Mouse (Mus musculus): ENCODE results near the gene Nr2f6. TPM values are rescaled to one million over a fixed set of nuclear protein-coding genes. Genes with fewer than 3 reads are reported as not detected.
A peak's percentile ranks its signal among the peaks of the same experiment; 100 is the strongest.

Gene Nr2f6
- 10 to 100 TPM; 59.1 to 67.2 (median 62.7) TPM for total RNA-seq (2022)

DNA sequence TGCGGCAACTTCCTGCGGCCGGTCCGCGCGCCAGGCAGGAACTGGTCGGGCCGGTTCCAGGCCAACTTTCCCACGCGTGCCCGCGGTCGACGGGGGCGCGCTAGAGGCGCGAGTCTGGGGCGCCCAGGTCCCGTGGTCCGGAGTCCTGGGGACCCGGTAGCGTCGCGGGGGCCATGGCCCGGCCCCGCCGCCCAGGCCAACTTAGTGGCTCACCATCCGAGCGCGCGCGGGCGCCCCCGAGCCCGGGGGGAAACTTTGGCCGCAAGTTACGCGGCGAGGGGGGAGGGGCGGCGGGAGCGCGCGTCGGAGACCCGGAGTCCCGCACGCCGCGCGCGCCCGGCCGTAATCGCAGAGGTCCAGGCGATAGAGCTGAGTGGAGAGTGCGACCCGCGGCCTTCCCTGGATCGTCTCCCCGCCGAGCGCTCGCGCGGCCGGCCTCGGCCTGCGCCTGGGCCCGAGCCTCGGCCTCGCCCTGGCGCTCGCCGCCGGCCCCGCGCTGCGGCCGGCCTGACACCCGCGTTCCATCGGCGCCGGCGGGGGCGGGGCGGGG lies at the start of gene Nr2f6:
Nr2f6 (minus strand) TSS at position 540 of the 550 bp plus-strand sequence.
- DNase-seq, result no peak

DNA sequence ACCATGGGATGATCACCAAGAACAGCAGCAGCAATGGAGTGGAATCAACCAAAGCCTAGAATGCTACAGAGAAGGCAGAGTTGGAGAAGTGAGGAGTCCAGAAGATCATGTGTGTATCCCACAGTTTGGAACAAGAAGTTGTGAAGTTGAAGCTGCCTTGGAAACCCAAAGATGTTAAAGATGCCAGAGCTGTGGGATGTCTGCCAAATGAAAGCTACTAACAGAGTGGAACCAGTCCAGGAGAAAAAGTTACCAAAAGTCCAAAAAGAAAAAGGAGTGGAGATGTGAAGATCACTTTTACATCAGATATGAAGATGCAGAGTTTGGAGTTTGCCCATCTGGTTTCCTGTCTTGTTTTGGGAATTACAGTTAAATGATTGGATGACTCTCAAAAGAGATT lies 40.4 kb upstream of the Nr2f6 start:
- DNase-seq, result no peak

DNA sequence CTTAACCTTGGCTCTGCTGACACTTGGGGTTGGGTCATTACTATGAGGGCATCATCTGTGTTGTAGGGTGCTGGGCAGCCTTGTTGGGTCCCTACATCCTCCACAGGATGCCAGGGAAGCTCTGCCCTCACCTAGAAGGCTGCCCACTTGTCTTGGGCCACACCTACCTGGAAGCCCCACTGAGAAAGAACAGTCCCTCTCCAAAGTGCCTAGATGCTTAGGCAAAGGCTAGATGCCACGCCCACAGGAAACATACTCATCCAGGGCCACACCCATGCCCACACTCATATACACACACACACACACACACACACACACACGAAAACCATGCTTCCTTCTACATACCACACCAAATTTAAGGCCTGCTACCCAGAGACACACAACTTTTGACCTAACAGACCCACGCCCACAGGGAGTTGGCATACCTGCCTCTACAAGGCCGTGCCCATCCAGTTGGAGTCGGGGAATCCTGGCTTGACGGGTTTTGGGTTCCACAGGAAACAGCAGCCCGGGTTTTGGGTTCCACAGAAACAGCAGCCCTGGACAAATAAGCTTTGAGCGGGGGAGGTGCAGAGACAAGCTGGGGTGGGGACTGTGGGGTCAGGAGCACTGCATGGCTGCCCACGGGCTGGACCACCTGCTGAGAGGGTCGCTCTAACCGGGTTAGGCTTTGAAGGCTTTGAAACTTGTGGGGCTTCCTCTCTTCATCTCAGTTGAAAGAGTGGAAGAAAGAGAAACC lies 29.9 kb upstream of the Nr2f6 start:
- DNase-seq, result no peak

DNA sequence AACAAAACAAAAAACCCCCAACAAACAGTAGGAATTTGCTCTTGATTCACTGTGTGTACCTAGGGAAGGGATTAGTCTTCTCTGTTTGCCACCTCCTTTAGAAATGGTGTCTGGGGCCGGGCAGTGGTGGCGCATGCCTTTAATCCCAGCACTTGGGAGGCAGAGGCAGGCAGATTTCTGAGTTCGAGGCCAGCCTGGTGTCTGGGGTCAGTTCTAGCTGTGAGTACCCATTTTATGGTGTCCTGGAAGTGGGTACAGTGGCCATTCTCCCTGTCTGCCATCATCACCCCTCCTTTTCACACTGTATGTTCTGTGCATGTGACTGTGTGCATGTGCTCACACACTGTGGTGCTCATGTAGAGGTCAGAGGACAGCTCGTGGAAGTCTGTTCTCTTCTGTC lies 26.5 kb upstream of the Nr2f6 start:
- no peak for DNase-seq

DNA sequence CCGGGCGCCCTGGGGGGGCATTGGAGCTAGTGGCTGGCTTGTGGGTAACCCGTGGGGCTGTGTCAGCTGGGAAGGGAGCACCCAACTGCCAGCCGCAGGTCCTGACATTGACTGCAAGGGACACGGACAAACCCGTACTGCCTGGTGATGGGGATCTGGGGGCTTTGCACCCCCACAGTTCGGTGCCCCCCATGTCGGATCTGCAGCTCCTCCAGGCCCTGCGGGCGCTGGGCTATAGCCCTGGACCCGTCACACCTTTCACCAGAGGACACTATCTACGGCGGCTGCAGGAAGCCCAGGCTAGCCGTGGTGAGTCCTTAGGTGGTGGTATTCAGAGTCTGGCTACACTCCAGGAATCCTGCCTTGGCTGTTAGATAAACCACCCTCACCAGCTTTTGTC lies 25.7 kb upstream of the Nr2f6 start:
- DNase-seq, result no peak

DNA sequence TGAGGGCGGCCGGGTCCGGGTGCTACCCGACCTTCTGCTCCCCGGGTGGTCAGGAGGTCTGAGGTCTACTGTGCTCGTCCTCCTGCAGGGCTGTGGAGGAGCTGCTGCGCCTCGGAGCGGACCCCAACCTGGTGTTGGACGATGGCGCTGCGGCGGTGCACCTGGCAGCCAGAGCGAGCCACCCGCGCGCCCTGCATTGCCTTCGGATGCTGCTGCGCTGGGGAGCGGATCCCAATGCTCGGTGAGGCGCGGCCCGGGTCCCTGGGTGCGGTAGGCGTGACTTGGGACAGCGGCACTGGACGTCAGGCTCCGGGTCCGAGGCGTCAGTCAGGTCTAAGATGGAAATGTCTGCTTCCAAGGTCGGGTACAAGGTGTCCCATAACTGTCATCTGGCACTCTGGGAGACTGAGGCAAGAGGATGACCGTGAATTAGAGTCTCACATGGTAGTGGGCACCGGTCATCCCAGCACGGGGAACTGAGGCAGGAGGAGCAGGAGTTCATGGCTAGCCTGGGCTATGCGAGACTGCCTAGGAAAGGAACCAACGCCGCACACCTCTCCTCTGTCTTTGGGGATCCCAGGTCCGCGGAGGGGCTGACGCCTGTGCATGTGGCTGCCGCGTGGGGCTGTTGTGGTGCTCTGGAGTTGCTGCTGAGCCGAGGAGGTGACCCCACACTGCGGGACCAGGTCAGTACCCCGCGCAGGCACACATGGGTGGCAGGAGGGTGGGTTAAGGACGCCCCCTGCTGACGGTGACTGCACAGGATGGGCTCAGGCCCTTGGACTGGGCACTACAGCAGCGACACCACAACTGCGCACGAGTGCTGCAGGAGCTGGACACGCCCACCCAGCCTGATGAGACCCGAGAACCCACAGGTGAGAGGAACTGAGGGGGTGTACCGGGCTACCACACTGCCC lies 24.6 kb upstream of the Nr2f6 start:
- no peak for DNase-seq

DNA sequence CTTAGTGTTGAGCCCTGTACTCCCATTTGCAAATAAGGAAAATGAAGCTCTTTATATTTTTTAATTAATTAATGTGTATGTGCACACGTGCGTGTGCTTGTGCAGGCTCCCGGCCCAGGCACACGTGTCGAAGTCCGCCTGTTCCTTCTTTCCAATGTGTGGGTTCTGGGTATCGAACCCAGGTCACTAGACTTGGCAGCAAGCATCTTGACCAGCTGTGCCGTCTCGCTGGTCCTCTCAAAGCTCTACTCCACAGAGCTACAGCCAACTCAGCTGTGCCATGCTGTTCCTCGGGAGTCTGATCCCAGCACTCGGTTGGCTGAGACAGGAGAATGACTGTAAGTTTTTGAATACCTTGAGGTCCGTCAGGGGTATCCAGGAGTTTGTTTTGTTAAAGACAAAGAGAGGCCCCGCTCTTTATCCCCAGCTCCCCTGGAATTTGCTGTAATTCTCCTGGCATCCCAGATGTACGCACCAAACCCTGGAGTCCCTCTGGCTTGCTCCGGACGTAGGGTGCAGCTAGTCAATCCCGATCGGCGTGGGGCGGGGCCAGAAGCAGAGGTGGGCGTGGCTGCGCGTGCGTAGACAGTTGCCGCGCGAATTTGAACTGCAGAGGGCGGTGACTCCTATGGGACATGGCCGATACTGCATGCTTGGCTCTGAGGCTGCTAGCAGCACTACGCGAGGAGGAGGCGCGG lies 23.8 kb upstream of the Nr2f6 start, which contains the start of gene Ankle1:
Ankle1 (plus strand) TSS at position 610 of the 698 bp plus-strand sequence.
- DNase-seq, result peak; percentile 94

DNA sequence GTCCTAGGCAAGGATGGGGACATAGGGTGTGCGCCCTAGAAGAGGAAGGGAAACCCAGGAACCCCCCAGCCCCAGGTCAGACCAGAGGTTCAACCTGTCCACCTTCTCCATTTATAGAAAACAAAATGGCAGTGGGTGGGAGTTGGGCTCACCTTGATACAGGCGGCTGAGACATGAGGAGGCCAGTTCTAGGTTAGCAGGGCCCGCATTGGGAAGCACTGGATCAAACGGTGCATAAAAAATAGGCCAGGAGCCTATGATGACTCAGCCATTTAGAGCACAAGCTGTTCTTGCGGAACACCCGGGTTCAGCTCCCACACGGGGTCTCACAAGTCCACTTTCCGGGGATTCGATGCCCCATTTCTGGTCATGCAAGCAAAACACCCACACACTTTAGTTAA lies 23.2 kb upstream of the Nr2f6 start:
- no peak for DNase-seq

DNA sequence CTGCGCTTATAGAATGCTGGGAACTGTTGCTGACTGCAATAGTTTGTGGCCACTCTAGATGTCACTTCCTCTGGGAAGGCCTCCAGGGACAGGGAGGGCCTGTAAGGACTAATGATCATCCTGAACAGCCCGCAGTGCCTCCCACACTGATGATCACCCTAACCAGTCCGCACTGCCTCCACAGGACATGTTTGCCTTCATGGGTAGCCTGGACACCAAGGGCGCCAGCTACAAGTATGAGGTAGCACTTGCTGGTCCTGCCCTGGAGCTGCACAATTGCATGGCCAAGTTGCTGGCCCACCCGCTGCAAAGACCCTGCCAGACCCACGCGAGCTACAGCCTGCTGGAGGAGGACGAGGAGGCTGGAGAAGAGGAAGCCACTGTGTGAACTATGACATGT lies 22.3 kb upstream of the Nr2f6 start:
- no peak for DNase-seq

DNA sequence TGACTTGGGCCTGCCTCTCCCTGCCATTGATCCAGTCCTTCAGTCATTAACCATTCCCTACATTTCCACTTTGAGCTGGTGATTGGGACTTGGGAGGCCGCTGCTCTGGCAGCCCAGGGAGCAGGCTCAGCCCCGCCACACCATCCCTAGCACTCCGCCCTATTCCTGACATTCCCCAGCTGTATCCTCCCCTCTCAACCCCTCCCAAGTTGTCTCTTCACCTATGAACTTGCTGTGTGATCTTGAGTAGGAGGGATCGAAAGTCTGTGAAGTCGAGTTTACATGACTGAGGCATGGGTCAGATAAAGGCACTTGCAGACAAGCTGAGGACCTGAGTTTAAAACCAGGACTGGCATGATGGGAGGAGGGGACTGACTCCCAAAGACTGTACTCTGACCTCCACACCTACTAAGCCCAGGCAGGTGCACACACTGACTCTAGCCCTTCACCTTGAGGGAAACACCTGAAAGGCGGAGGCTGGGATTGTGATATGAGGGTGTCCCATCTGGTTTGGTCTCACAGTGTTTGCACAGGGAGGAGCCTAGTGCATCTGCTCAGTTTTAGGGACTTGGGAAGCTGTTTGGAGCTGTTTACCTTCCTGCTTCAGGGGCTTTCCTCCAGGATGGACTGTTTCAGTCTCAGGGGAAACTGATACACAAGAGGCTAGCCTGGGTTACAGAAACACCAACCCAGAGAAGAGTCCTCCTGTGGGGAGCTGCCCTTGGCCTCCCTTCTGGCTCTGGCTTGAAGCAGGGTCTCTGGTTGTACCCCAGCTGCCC lies 21.5 kb upstream of the Nr2f6 start:
- DNase-seq, result no peak

DNA sequence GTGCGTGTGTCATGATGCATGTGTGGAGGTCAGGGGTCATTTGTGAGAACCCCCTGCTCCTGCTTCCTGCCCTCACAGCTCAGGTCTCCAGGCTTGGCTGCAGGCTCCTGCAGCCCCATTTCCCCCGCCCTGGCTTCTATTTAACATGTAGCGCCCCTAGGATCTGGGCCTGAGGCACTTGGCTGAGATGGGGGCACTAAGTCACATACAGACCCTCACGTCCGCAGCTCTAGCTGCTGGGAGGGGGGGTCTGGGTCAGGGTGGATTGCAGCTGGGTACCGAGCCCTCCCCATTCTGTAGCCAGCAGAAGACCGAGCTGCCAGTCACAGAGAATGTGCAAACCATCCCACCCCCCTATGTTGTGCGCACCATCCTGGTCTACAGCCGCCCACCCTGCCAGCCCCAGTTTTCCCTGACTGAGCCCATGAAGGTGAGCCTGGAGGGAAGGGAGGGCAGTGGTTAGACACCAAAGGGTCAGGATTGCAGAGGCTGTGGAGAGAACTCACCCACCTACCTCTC lies 20.7 kb upstream of the Nr2f6 start:
- no peak for DNase-seq

DNA sequence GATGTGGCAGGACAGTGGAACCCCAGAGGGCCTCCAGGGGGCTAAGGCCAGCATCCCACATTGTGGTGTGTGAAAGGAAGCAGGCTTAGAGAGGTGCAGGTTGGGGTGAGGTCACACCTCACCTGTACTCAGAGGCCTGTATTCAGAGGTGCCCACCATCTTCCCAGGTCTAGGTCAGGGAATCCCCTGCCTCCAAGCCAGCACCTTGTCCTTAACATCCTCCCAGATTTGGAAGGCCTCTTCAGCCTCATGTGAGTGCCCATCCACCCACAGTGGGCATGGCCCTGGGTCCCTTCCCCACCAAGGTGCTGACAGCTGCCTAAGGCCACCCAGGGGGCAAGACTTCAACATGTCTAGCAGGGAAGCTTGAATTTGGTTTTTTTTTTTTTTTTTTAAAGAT lies 19.7 kb upstream of the Nr2f6 start:
- DNase-seq, result no peak

DNA sequence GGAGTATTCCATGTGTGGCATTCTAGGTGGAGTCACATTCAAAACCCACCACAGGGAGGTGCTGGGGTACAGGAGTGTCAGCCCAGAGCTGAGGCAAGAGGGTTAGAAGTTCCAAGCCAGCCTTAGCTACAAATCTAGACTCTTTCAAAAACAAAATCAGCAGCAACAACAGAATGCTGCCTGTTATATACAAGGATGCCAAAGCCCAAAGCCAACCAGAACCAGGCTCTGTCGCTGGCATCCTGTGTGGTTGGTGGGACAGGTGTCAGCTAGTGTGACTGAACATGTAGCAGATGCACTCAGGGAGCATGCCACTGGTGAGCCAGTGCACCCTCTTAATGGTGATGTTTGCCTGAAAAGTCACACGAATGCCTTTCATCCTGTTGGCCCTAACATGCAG lies 19.1 kb upstream of the Nr2f6 start:
- no peak for DNase-seq

DNA sequence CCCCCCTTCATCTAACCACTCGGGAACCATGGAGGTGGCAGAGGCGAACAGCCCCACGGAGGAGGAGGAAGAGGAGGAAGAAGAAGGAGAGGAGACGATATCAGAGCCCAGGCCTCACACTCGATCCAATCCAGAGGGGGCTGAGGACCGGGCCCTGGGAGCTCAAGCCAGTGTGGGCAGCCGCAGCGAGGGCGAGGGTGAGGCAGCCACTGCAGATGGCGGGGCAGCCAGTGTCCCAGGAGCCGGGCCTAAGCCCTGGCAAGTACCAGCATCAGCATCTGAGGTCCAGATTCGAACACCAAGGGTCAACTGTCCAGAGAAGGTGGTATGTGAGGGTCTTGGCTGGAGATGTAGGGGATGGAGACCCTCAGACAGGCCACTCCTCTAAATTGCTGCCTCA lies 15.9 kb upstream of the Nr2f6 start:
- no peak for DNase-seq

DNA sequence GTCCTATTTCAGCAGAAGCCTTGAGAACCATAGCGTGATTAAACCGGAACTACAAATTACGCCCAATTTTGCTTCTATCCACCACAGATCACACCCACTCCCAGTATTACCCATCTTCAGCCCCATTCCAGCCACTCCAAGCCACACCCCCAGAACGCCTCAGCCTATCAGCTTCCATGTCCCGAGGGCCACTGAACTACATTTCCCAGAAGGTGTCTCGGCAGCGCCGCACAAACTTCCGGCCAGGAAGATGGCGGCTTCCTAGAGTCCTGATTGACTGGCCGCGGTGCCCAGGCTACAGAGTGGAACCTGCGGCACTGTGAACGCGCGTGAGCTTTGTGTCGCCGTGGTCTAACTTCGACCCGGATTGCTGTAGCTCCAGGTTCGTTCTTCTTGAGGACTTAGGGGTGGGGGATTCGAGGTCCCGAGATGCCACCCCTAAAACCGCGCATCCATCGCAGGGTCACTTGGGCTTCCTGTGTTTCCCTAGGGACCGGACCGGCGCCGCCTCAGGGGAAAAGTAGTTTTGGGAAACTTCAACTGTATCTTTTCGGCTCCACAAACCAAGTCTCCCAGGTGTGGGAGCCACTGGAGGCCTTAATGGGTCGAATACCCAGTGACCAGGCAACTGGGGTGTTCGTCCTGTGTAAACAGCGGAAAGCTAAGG lies 15.0 kb upstream of the Nr2f6 start, which contains the start of gene Babam1:
Babam1 (plus strand) TSS at position 223 of the 667 bp plus-strand sequence.
- peak; percentile 97 for DNase-seq

DNA sequence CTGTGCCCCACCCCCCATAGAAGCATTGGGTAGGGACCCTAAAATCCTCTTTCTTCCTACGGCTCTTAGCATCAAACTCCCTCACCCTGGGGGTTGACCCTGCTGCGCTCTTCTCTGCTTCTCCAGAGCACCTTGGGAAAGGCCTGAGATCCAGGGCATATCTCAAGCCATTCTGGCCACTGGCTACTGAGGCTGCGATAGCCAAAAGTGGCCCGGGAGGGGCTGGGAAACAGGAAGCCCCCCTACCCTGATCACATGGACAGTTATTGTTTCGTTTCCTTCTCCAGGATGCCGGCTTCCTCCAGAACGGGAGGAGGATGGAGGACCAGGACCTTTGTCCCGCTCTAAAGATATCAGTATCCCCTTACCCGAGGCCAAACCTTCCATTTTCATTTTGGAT lies 13.9 kb upstream of the Nr2f6 start, which contains the start of gene Ushbp1:
Ushbp1 (minus strand) TSS at position 174 of the 400 bp plus-strand sequence.
- DNase-seq, result peak; percentile 53

DNA sequence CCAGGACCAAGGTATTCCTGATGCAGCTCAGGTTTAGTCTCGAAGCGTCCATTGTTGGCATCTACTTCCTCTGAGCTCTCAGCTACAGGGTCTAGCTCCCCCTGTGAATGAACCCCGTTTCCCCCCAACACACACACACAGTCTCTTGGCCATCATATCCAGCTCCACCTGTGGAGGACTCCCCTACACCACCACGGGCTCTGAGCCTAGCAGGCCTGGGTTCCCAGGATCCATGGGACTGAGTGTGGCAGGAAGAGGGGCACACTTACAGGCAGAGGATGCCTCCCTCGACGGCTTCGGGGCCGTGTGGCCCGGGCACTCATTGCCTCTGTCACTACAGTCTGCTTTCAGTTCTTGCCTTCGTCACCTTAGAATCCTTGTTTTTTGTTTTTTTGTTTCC lies 13.3 kb upstream of the Nr2f6 start:
- no peak for DNase-seq

DNA sequence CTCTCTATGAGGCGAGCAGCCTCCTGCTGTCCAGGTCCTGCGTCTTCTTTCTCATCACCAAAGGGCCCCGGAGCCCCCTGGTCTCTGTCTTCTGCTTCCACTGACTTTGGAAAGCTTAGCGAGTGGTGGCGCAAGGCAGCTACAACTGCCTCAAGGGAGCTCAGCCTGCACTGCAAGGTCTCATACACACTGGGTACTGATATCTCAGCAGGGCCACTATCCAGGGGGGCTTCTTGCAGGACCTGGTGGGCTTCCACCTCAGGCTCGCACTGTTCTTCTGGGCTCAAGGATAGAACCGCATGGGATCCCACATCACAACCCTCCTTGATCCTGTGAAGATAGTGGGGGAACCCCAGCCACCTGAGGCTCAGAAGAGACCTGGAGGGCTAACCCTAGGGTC lies 12.7 kb upstream of the Nr2f6 start:
- DNase-seq, result no peak

DNA sequence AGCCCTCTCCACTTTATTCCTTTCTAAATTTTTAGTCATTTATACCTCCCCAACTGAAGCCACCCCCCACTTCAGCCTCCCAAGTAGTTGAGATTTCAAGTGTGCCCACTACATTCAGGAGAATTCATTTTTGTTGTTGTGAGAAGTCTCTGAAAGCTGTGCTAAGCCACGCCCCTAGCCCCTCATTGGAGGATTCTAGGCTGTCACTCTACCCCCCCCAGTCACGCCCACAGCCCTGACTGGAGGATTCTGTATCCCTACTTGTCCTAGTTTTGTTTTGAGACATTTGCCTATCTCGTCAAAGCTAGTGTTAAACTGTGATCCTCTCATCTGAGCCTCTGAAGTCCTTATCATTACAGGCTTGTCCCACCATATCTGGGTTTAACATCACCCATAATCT lies 11.1 kb upstream of the Nr2f6 start:
- DNase-seq, result peak; percentile 17

DNA sequence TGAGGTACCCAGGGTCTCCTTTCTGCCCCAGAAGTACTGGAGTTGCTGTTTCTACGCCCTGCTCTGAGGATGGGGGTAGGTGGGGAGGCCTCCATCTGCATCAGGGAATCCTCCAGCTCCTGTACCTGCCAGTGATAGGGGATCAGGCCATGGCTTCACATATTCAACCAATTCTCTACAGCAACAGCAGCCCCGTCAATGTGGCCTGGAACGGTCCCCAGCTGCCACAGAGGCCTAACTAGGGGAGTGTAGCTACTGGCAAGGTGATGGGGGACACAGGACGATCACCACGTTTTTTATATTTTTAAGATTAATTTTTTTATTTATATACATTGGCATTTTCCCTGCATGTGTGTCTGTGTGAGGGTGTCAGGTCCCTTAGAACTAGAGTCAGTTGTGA lies 10.6 kb upstream of the Nr2f6 start:
- DNase-seq, result peak; percentile 1

DNA sequence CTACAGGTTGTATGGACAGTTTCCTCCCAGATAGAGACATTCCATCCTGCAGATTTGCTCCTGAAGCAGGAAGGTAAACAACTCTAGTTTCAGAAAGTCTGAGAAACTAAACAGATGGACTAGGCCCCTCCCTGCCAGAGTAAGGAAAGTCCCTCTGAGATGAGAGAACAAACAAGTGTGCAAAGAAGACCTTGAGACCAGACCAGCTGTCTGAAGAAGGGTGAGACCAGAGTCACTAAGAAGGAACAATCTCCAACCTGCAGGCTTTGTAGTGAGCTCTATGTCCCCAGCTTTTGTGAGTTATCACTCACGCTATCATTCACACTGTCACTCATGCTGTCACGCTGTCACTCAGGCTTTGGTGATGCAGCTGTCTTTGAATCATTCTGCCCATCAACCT lies 9.9 kb upstream of the Nr2f6 start:
- peak; percentile 0 for DNase-seq
